Mouse (Mus musculus): ENCODE measurements around the gene Gfra4. TPM values are rescaled to one million over a fixed set of nuclear protein-coding genes. Genes with fewer than 3 reads are reported as not detected.

The Gfra4 gene
- total RNA-seq (2021) (1 to 10 TPM; 7.2 to 8.4 TPM), polyA plus RNA-seq (2012; rRNA removed) (21.3 TPM in 2 replicates)
- long read RNA-seq, partial matches to known transcripts, result 5 of 12 reads
- long read RNA-seq, other reads (novel, unspliced or antisense), result 2 of 12 reads

GRCm38 (mm10) chr2:131042988-131043387 lies at the start of gene Gfra4:
TSS of gene Gfra4 (minus strand) at chr2:131043088.
- 76% methylated on average over 2 of the region's 2 CpGs for WGBS
- Histone ChIP-seq H3K79me2 (replicated peaks; ENCODE audit: control insufficient read depth, insufficient read depth, low read length) (no peaks in the 10 kb centered on the region), H3K4me3 (no peak within 1 kb of the TSS), H3K27me3 (ENCODE audit: control insufficient read depth, insufficient read depth, low read length) (peaks cover 6% of the 10 kb centered on the region), H3K36me3 (ENCODE audit: control insufficient read depth, insufficient read depth, low read length) (no peaks in the 10 kb centered on the region), H3K9ac (ENCODE audit: low read depth, low read length) (no peak within 1 kb of the TSS), H3K27ac (no peak within 1 kb of the TSS), H3K4me1 (ENCODE audit: control insufficient read depth, insufficient read depth, low read length) (peaks cover 5% of the 10 kb centered on the region)
- DNase-seq, result no peak
- TF ChIP-seq CTCF (IDR thresholded peaks at IDR 0.05) (no peak), POLR2A (IDR thresholded peaks at IDR 0.05; ENCODE audit: insufficient read depth, low read depth, low read length) (no peak), EP300 (IDR thresholded peaks at IDR 0.05; ENCODE audit: insufficient read depth, low read depth, low read length) (no peak)
- intact Hi-C loops (cut with DNase I), result no loop called here

GRCm38 (mm10) chr2:131090852-131091251 lies 48.0 kb upstream of the Gfra4 start:
- peak overlapping the region; percentile 41 for H3K27ac ChIP-seq
- H3K4me1 ChIP-seq (ENCODE audit: control insufficient read depth, insufficient read depth, low read length), result peaks cover 5% of the 10 kb centered on the region
- no peaks in the 10 kb centered on the region for H3K79me2 ChIP-seq (replicated peaks; ENCODE audit: control insufficient read depth, insufficient read depth, low read length)
- intact Hi-C loops (cut with DNase I), result no loop called here
- no peak overlapping the region for H3K4me3 ChIP-seq
- 32% methylated on average over 3 of the region's 3 CpGs for WGBS
- peaks cover 2% of the 10 kb centered on the region; the same call in 1 of the 2 replicates for H3K36me3 ChIP-seq (ENCODE audit: control insufficient read depth, insufficient read depth, low read length)
- no peak overlapping the region for H3K9ac ChIP-seq (ENCODE audit: low read depth, low read length)
- peak; percentile 35 to 65 for DNase-seq
- 0 out of 2 replicates have a peak, but pooled peaks have one; percentile 48 for TF ChIP-seq EP300 (IDR thresholded peaks at IDR 0.05; ENCODE audit: insufficient read depth, low read depth, low read length)
- no peak for TF ChIP-seq CTCF (IDR thresholded peaks at IDR 0.05)
- no peaks in the 10 kb centered on the region for H3K27me3 ChIP-seq (ENCODE audit: control insufficient read depth, insufficient read depth, low read length)

GRCm38 (mm10) chr2:131089634-131090033 lies 46.7 kb upstream of the Gfra4 start:
- no peak overlapping the region for H3K9ac ChIP-seq (ENCODE audit: low read depth, low read length)
- no peaks in the 10 kb centered on the region for H3K79me2 ChIP-seq (replicated peaks; ENCODE audit: control insufficient read depth, insufficient read depth, low read length)
- no peak overlapping the region for H3K4me3 ChIP-seq
- TF ChIP-seq CTCF (IDR thresholded peaks at IDR 0.05) (no peak), POLR2A (IDR thresholded peaks at IDR 0.05; ENCODE audit: insufficient read depth, low read depth, low read length) (no peak), EP300 (IDR thresholded peaks at IDR 0.05; ENCODE audit: insufficient read depth, low read depth, low read length) (no peak)
- H3K27ac ChIP-seq, result no peak overlapping the region
- no peaks in the 10 kb centered on the region for H3K36me3 ChIP-seq (ENCODE audit: control insufficient read depth, insufficient read depth, low read length)
- peaks cover 4% of the 10 kb centered on the region for H3K4me1 ChIP-seq (ENCODE audit: control insufficient read depth, insufficient read depth, low read length)
- peak; percentile 23 to 34 for DNase-seq
- H3K27me3 ChIP-seq (ENCODE audit: control insufficient read depth, insufficient read depth, low read length), result no peaks in the 10 kb centered on the region
- WGBS, result 89% methylated on average over 1 of the region's 1 CpGs
- intact Hi-C loops (cut with DNase I), result no loop called here

GRCm38 (mm10) chr2:131088581-131088980 lies 45.7 kb upstream of the Gfra4 start:
- DNase-seq, result no peak
- intact Hi-C loops (cut with DNase I), result no loop called here
- TF ChIP-seq POLR2A (IDR thresholded peaks at IDR 0.05; ENCODE audit: insufficient read depth, low read depth, low read length), result no peak
- no peak for TF ChIP-seq EP300 (IDR thresholded peaks at IDR 0.05; ENCODE audit: insufficient read depth, low read depth, low read length)
- TF ChIP-seq CTCF (IDR thresholded peaks at IDR 0.05), result no peak
- no peak overlapping the region for H3K4me3 ChIP-seq
- H3K9ac ChIP-seq (ENCODE audit: low read depth, low read length), result no peak overlapping the region
- WGBS, result 56% methylated on average over 4 of the region's 4 CpGs
- H3K4me1 ChIP-seq (ENCODE audit: control insufficient read depth, insufficient read depth, low read length), result peaks cover 4% of the 10 kb centered on the region
- no peak overlapping the region for H3K27ac ChIP-seq
- H3K79me2 ChIP-seq (replicated peaks; ENCODE audit: control insufficient read depth, insufficient read depth, low read length), result no peaks in the 10 kb centered on the region
- no peaks in the 10 kb centered on the region for H3K36me3 ChIP-seq (ENCODE audit: control insufficient read depth, insufficient read depth, low read length)
- H3K27me3 ChIP-seq (ENCODE audit: control insufficient read depth, insufficient read depth, low read length), result no peaks in the 10 kb centered on the region

- no peaks in the 10 kb centered on the region for H3K79me2 ChIP-seq (replicated peaks; ENCODE audit: control insufficient read depth, insufficient read depth, low read length)
- no peak within 1 kb of the TSS for H3K9ac ChIP-seq (ENCODE audit: low read depth, low read length)
- H3K4me1 ChIP-seq (ENCODE audit: control insufficient read depth, insufficient read depth, low read length), result peaks cover 4% of the 10 kb centered on the region
- H3K36me3 ChIP-seq (ENCODE audit: control insufficient read depth, insufficient read depth, low read length), result no peaks in the 10 kb centered on the region
- TF ChIP-seq POLR2A (IDR thresholded peaks at IDR 0.05; ENCODE audit: insufficient read depth, low read depth, low read length) (no peak), CTCF (IDR thresholded peaks at IDR 0.05) (no peak), EP300 (IDR thresholded peaks at IDR 0.05; ENCODE audit: insufficient read depth, low read depth, low read length) (no peak)
- 80% methylated on average over 11 of the region's 11 CpGs for WGBS
- DNase-seq, result no peak
- H3K27ac ChIP-seq, result 0 out of 2 replicates have a peak within 1 kb of the TSS, but pooled peaks have one; percentile 4
- intact Hi-C loops (cut with DNase I), result no loop called here
- no peaks in the 10 kb centered on the region for H3K27me3 ChIP-seq (ENCODE audit: control insufficient read depth, insufficient read depth, low read length)
- no peak within 1 kb of the TSS for H3K4me3 ChIP-seq
These were observed 43.9 kb upstream of the Gfra4 start, which contains the start of gene Siglec1 for GRCm38 (mm10) chr2:131086667-131087390. TSS of gene Siglec1 (minus strand) at chr2:131086765.

- no peak for DNase-seq
- Histone ChIP-seq H3K4me1 (ENCODE audit: control insufficient read depth, insufficient read depth, low read length) (no peaks in the 10 kb centered on the region), H3K36me3 (ENCODE audit: control insufficient read depth, insufficient read depth, low read length) (no peaks in the 10 kb centered on the region), H3K79me2 (replicated peaks; ENCODE audit: control insufficient read depth, insufficient read depth, low read length) (no peaks in the 10 kb centered on the region), H3K27ac (no peak overlapping the region), H3K27me3 (ENCODE audit: control insufficient read depth, insufficient read depth, low read length) (no peaks in the 10 kb centered on the region), H3K9ac (ENCODE audit: low read depth, low read length) (no peak overlapping the region), H3K4me3 (no peak overlapping the region)
- intact Hi-C loops (cut with DNase I), result no loop called here
- 86% methylated on average over 4 of the region's 4 CpGs for WGBS
- TF ChIP-seq CTCF (IDR thresholded peaks at IDR 0.05) (no peak), EP300 (IDR thresholded peaks at IDR 0.05; ENCODE audit: insufficient read depth, low read depth, low read length) (no peak), POLR2A (IDR thresholded peaks at IDR 0.05; ENCODE audit: insufficient read depth, low read depth, low read length) (no peak)
These were observed 41.3 kb upstream of the Gfra4 start for GRCm38 (mm10) chr2:131084206-131084605.

Measured in heart, adult 2 months (tissue).